Mouse (Mus musculus): ENCODE data around the gene Kat6b. TPM values are rescaled to one million over a fixed set of nuclear protein-coding genes. Genes with fewer than 3 reads are reported as not detected.
"Not testable (repeated sequence)": the region's sequence is repeated elsewhere in the genome, so short reads cannot be mapped to it uniquely, and the experiment has no call there.

Gene Kat6b
- polyA plus RNA-seq, 1 experiment from 2014 or later: 33.0 TPM

DNA sequence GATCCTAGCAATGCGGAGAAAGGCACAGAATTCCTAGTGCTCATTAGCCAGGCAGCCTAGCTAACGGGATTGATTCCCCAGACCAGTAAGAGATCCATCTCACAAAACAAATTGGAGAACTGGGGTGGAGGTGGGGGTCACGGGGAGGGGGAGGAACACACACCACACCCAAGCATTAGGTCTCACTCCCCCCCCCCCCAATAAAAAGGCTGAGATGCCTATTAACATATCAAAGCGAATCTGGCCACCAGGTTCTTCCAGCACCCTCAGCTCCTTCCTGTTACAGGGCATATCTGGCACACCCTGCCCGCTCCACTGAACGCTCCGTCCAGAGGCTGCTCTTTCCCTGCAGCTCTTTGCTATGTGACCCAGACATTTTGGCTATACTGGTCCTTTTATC, 22.5 kb upstream of the Kat6b start:
- Histone ChIP-seq H3K4me1 (peaks cover 4% of the 10 kb centered on the region; the same call in 1 of the 2 replicates), H3K9me3 (replicated peaks) (no peaks in the 10 kb centered on the region), H3K36me3 (ENCODE audit: poor library complexity, severe bottlenecking) (no peaks in the 10 kb centered on the region), H3K27me3 (no peaks in the 10 kb centered on the region), H3K9ac (no peak overlapping the region), H3K4me2 (no peak overlapping the region), H3K27ac (no peak overlapping the region), H3K4me3 (no peak overlapping the region)
- no peak for ATAC-seq
- 66% methylated on average over 7 of the region's 7 CpGs for WGBS

- WGBS: 90% methylated on average over 4 of the region's 4 CpGs
- Histone ChIP-seq H3K27me3 (no peaks in the 10 kb centered on the region), H3K4me3 (no peak overlapping the region), H3K9ac (no peak overlapping the region), H3K4me1 (peaks cover 4% of the 10 kb centered on the region; the same call in 1 of the 2 replicates), H3K36me3 (ENCODE audit: poor library complexity, severe bottlenecking) (no peaks in the 10 kb centered on the region), H3K4me2 (no peak overlapping the region), H3K9me3 (replicated peaks) (no peaks in the 10 kb centered on the region), H3K27ac (no peak overlapping the region)
- no peak for ATAC-seq
These were observed 22.1 kb upstream of the Kat6b start for GRCm38 (mm10) chr14:21459163-21459562.

DNA sequence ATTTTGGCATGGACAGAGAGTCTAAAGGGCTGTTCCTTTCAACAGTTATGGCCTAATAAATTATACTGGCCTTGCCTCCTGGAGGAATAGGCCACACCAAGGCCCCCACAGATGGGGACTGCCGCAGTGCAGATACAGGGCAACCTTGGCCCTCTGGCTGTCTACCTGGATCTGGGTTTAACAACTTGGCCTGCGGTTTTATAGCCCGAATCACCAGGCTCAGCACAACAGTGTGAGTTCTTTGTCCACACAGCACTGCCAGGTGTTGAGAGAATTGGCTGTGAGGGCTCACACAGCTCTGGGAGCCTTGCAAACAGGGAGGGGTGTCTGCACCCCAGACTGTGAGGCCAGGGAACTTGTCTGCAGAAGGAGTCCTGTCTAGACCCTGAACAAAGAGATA, 18.8 kb upstream of the Kat6b start:
- H3K4me3 ChIP-seq: no peak overlapping the region
- no peaks in the 10 kb centered on the region for H3K9me3 ChIP-seq (replicated peaks)
- no peak for ATAC-seq
- WGBS: 89% methylated on average over 3 of the region's 3 CpGs
- H3K36me3 ChIP-seq (ENCODE audit: poor library complexity, severe bottlenecking): no peaks in the 10 kb centered on the region
- H3K27me3 ChIP-seq: no peaks in the 10 kb centered on the region
- no peak overlapping the region for H3K4me2 ChIP-seq
- peaks cover 4% of the 10 kb centered on the region; the same call in 1 of the 2 replicates for H3K4me1 ChIP-seq
- H3K9ac ChIP-seq: no peak overlapping the region
- H3K27ac ChIP-seq: no peak overlapping the region

- Histone ChIP-seq H3K4me2 (no peak overlapping the region), H3K27me3 (no peaks in the 10 kb centered on the region), H3K36me3 (ENCODE audit: poor library complexity, severe bottlenecking) (no peaks in the 10 kb centered on the region), H3K4me1 (no peaks in the 10 kb centered on the region), H3K9me3 (replicated peaks) (no peaks in the 10 kb centered on the region), H3K4me3 (no peak overlapping the region), H3K9ac (no peak overlapping the region), H3K27ac (no peak overlapping the region)
- no peak for ATAC-seq
- 91% methylated on average over 9 of the region's 9 CpGs for WGBS
These were observed 18.0 kb upstream of the Kat6b start for GRCm38 (mm10) chr14:21463117-21463712.

GRCm38 (mm10) chr14:21470386-21470785, 10.8 kb upstream of the Kat6b start:
- Histone ChIP-seq H3K4me1 (no peaks in the 10 kb centered on the region), H3K4me3 (no peak overlapping the region), H3K36me3 (ENCODE audit: poor library complexity, severe bottlenecking) (no peaks in the 10 kb centered on the region), H3K4me2 (no peak overlapping the region), H3K27me3 (no peaks in the 10 kb centered on the region), H3K9ac (no peak overlapping the region), H3K9me3 (replicated peaks) (no peaks in the 10 kb centered on the region), H3K27ac (no peak overlapping the region)
- 84% methylated on average over 5 of the region's 5 CpGs for WGBS
- no peak for ATAC-seq

DNA sequence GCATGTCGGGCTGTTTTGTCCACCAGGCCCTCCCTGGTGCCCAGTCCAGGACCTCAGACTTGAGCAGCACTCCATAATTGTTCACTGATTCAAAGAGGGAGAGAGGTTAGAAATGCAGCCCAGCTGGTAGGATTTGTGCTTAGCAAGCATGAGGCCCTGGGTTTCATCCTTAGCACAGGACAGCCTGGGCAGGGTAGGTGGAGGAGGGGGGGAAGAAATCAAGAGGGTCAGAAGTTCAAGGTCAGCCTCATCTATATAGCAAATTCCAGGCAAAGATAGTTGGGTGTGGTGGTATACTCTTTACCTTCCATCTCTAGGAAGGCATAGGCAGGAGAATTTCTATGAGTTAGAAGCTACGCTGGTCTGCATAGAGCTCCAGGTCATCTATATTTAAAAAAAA, 9.3 kb upstream of the Kat6b start:
- Histone ChIP-seq H3K9ac (no peak overlapping the region), H3K27me3 (no peaks in the 10 kb centered on the region), H3K4me3 (no peak overlapping the region), H3K4me2 (no peak overlapping the region), H3K36me3 (ENCODE audit: poor library complexity, severe bottlenecking) (no peaks in the 10 kb centered on the region), H3K27ac (no peak overlapping the region), H3K4me1 (no peaks in the 10 kb centered on the region), H3K9me3 (replicated peaks) (no peaks in the 10 kb centered on the region)
- no peak for ATAC-seq
- WGBS: 98% methylated on average over 2 of the region's 2 CpGs

- H3K27ac ChIP-seq; H3K4me2 ChIP-seq; H3K4me3 ChIP-seq; H3K27me3 ChIP-seq; ATAC-seq; H3K9ac ChIP-seq; H3K36me3 ChIP-seq (ENCODE audit: poor library complexity, severe bottlenecking); H3K4me1 ChIP-seq; H3K9me3 ChIP-seq (replicated peaks): not testable (repeated sequence)
- 80% methylated on average over 4 of the region's 4 CpGs for WGBS
These were observed 6.6 kb upstream of the Kat6b start for GRCm38 (mm10) chr14:21474593-21475132.

DNA sequence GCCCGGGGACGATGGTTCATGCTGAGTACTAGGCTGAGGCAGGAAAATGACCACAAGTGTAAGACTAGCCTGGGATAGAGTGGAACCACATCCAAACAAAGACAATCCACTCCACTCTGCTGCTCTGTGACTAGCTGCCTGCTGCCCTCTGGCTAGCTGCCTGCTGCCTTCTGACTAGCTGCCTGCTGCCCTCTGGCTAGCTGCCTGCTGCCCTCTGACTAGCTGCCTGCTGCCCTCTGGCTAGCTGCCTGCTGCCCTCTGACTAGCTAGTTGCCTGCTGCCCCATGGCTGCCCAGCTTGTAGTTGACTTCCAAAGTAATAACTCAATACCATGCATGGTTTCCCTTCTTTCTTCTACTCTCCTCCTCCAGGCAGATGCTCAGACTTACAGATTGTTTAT, 4.1 kb upstream of the Kat6b start:
- H3K27me3 ChIP-seq: no peaks in the 10 kb centered on the region
- no peak overlapping the region for H3K4me2 ChIP-seq
- no peaks in the 10 kb centered on the region for H3K9me3 ChIP-seq (replicated peaks)
- WGBS: 93% methylated on average over 2 of the region's 2 CpGs
- H3K4me3 ChIP-seq: no peak overlapping the region
- no peaks in the 10 kb centered on the region for H3K4me1 ChIP-seq
- H3K9ac ChIP-seq: no peak overlapping the region
- H3K36me3 ChIP-seq (ENCODE audit: poor library complexity, severe bottlenecking): no peaks in the 10 kb centered on the region
- no peak for ATAC-seq
- H3K27ac ChIP-seq: no peak overlapping the region

DNA sequence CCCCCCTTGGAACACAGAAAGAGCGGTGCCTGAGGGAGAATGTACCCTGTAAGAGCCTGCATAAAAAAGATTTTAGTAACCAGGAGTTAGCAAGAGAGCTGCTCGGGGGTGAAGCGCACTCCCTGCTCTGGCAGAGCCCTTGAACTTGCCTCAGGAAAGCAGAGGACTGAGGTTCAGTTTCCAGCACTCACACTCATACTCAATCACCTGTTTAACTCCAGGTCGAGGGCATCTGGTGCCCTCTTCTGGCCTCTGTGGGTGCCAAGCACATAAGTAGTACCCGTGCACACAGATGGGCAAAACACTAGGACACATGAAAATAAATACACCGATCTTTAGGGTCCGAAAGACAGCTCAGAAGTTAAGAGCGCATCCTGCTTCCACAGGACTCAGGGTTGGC, 1.7 kb upstream of the Kat6b start:
- no peak for ATAC-seq
- Histone ChIP-seq H3K4me3 (no peak overlapping the region), H3K4me1 (no peaks in the 10 kb centered on the region), H3K4me2 (no peak overlapping the region), H3K36me3 (ENCODE audit: poor library complexity, severe bottlenecking) (no peaks in the 10 kb centered on the region), H3K9me3 (replicated peaks) (no peaks in the 10 kb centered on the region), H3K27ac (no peak overlapping the region), H3K27me3 (no peaks in the 10 kb centered on the region), H3K9ac (no peak overlapping the region)
- 94% methylated on average over 8 of the region's 8 CpGs for WGBS

DNA sequence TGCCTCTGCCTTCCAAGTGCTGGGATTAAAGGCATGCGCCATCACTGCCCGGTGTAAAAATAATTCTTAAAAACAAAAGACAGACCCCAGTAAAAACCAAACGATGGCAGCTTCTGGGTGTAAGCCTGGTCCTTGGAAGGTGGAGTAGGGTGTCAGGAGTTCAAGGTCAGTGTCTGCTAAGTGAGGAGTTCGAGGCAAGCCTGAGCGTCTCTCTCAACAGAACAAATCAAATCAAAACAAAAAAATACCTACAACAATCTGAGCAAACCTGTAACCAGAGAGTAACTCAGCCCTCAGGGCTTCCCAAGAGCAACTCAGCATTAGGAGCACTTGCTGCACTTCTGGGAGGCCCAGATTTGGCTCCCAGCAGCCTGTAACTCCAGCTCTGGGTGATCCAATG, 1.0 kb upstream of the Kat6b start:
- H3K9me3 ChIP-seq (replicated peaks): no peaks in the 10 kb centered on the region
- 95% methylated on average over 5 of the region's 5 CpGs for WGBS
- no peak overlapping the region for H3K4me3 ChIP-seq
- no peaks in the 10 kb centered on the region for H3K36me3 ChIP-seq (ENCODE audit: poor library complexity, severe bottlenecking)
- H3K27me3 ChIP-seq: no peaks in the 10 kb centered on the region
- H3K4me2 ChIP-seq: no peak overlapping the region
- H3K27ac ChIP-seq: no peak overlapping the region
- H3K9ac ChIP-seq: no peak overlapping the region
- ATAC-seq: no peak
- H3K4me1 ChIP-seq: no peaks in the 10 kb centered on the region

GRCm38 (mm10) chr14:21484199-21484598, 3.0 kb downstream of the Kat6b start:
- Histone ChIP-seq H3K4me3 (no peak overlapping the region), H3K27me3 (no peaks in the 10 kb centered on the region), H3K4me2 (no peak overlapping the region), H3K27ac (no peak overlapping the region), H3K9ac (no peak overlapping the region), H3K36me3 (ENCODE audit: poor library complexity, severe bottlenecking) (no peaks in the 10 kb centered on the region), H3K4me1 (peaks cover 12% of the 10 kb centered on the region), H3K9me3 (replicated peaks) (no peaks in the 10 kb centered on the region)
- 56% methylated on average over 2 of the region's 2 CpGs for WGBS
- ATAC-seq: no peak

DNA sequence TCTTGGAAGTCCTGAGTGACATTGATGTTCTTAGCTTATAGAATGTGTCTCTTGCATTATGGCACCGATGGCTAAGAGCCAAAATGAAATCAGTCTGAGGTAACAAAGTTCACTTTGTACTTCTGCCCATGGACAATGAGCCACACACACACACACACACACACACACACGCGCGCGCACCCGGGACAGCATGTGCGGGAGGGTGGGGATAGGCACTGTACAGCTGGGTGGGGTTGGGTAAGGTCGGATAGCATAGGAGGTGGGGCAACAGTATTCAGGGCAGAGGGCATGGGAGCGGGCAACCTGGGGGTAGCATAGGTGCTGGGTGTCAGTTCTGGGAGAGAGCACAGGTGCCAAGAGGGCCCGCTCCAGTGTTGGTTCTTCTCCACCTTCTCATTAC, 3.5 kb downstream of the Kat6b start:
- no peaks in the 10 kb centered on the region for H3K27me3 ChIP-seq
- WGBS: 95% methylated on average over 10 of the region's 10 CpGs
- no peak overlapping the region for H3K27ac ChIP-seq
- H3K4me1 ChIP-seq: peaks cover 17% of the 10 kb centered on the region
- no peak for ATAC-seq
- no peak overlapping the region for H3K4me2 ChIP-seq
- no peaks in the 10 kb centered on the region for H3K36me3 ChIP-seq (ENCODE audit: poor library complexity, severe bottlenecking)
- no peak overlapping the region for H3K4me3 ChIP-seq
- H3K9ac ChIP-seq: no peak overlapping the region
- H3K9me3 ChIP-seq (replicated peaks): no peaks in the 10 kb centered on the region

DNA sequence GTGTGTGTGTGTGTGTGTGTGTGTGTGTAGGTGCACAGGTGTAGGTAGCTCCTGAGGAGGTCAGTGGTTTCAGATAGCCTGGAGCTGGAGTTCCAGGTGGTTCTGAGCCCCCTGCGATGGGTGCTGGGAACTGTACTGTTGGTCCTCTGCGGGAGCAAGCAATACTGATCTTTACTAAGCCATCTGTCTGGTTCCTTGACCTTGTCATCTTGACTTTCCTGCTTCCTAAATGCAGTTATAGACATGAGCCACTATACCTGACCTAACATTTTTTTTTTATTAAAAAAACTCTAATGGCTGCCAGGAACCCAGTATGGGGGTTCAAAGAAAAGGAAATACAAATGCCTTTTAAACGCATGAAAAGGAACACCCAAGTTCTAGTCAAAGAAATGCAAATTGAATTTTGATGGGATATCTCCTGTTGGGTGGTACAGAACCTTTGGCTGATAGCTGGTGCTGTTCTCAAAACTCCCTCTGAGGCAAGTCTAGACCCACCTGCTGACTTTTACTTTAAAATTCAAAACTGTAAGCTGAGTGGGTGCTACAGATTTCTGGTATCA, 4.8 kb downstream of the Kat6b start:
- ATAC-seq: no peak
- Histone ChIP-seq H3K27me3 (0 out of 2 replicates have a peak, but pooled peaks cover 2% of the 10 kb centered on the region), H3K9me3 (replicated peaks) (no peaks in the 10 kb centered on the region), H3K9ac (no peak overlapping the region), H3K36me3 (ENCODE audit: poor library complexity, severe bottlenecking) (no peaks in the 10 kb centered on the region), H3K4me2 (no peak overlapping the region), H3K27ac (no peak overlapping the region), H3K4me1 (peaks cover 27% of the 10 kb centered on the region), H3K4me3 (no peak overlapping the region)
- WGBS: 94% methylated on average over 3 of the region's 3 CpGs

Data from forebrain, embryonic 13.5 days (tissue).